Mouse (Mus musculus): ENCODE measurements around the gene Crb1. TPM values are rescaled to one million over a fixed set of nuclear protein-coding genes. Genes with fewer than 3 reads are reported as not detected.
"Not testable (repeated sequence)": the region's sequence is repeated elsewhere in the genome, so short reads cannot be mapped to it uniquely, and the experiment has no call there.

Gene Crb1
- total RNA-seq, 2 experiments from 2014 or later = 0.45 to 0.58 TPM

DNA sequence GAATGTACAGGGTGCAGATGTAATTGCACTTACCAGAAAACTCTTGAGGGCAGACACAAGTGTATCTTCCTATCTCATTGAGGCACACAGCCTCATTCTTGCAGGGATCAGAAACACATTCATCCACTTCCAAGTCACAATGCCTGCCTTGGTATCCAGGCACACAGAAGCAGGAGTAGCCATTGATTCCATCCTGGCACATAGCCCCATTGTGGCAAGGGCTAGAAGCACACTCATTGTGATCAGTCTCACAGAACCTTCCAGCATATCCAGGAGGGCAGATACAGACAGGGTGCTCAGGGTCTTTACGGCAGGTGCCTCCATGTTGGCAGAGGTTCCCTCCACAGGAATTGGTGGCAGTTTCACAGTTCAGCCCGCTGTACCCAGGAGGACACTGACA, 39.9 kb downstream of the Crb1 start:
- no peak for DNase-seq (ENCODE audit: low spot score in 2 of 2)

GRCm38 (mm10) chr1:139328811-139329210, 48.1 kb downstream of the Crb1 start:
- DNase-seq (ENCODE audit: low spot score in 2 of 2) = no peak

DNA sequence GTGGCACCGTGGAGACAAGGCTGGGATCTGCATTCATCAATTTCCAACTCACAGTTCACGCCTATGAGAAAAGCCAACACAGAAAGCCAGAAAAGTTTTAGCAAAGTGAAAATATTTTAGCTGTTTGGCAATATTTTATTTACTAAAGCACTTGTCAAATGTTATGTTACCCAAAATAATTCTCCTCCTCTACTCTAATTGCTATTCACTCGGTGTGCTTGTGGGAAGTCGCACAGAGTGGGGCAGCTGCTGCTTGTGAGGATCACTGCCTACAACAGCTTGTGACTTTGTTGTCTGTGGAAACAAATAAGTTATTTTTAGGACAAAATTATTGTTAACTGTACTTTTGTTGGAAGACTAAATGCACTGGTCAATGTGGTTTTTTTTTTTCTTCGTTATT, 48.6 kb downstream of the Crb1 start:
- DNase-seq (ENCODE audit: low spot score in 2 of 2) = peak in 1 of 2 experiments; percentile 67

DNA sequence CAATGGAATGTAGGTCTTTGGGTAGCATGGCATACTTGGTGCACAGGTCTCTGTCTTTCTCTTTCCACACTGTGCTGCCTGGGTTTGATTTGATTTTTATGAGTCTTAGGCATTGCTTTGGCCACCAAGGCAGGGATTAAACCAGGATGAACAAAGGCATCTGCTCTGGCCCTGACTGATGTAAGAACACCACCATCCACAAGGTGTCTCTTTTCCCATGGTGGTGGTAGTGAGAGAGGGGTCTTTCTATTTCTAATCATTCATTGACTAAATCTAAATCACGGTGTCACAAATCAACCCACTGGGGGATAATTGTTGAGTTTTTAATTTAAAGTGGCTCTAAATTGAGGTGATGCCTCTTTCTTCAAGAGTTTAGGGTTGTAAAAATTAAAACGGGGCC, 51.5 kb downstream of the Crb1 start:
- DNase-seq (ENCODE audit: low spot score in 2 of 2) = no peak

DNA sequence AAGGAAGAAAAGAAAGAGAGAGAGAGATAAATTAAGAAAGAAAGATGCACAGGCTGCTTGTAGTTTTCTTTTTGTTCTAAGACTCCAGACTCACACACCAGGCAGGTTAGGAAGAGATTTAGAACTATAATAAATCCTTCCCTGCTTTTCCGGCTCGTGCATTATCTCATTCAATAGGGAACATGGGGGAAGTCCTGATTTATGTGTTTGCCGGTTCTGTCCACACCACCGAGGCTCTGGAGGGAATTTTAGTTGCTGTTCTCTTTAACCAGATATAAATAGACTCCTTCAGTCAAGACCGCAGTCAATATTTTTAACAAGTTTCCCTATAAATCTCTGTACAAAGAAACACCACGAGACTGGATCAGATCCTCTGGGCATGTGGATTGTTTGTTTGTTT, 57.1 kb downstream of the Crb1 start:
- no peak for DNase-seq (ENCODE audit: low spot score in 2 of 2)

DNA sequence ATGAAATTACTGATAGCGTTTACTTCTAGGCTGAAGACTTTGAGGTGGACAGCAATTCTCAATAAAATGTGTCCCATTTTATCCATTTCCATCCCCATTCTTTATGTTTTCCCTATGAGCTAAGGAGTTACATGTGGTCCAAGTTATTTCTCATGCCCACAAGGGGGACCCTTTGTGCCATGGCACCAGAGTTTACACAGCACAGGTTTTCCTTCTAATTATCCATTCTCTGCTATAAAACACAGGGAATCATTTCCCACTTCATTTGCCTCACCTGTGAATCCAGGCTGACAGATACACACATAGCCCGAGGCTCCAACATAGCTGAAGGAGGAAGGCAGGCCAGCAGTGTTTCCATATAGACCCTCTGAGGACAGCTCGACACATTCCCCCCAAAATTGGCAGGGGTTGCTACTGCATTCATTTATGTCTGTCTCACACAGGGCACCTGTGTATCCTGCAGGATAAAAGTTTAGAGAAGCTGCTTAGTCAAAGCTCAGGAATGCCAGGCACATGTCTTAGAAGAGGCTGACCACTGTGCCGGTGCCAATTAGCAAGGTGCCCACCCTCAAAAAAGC, 62.5 kb downstream of the Crb1 start:
- DNase-seq (ENCODE audit: low spot score in 2 of 2) = peak in 1 of 2 experiments; percentile 22

- DNase-seq (ENCODE audit: low spot score in 2 of 2) = no peak
Measured at GRCm38 (mm10) chr1:139308915-139309314, 68.0 kb downstream of the Crb1 start.

GRCm38 (mm10) chr1:139302519-139302918, 74.4 kb downstream of the Crb1 start:
- not testable (repeated sequence) for DNase-seq (ENCODE audit: low spot score in 2 of 2)

- no peak for DNase-seq (ENCODE audit: low spot score in 2 of 2)
Measured at GRCm38 (mm10) chr1:139301830-139302229, 75.1 kb downstream of the Crb1 start.

- DNase-seq (ENCODE audit: low spot score in 2 of 2) = no peak
Measured at GRCm38 (mm10) chr1:139292023-139292422, 84.9 kb downstream of the Crb1 start.

DNA sequence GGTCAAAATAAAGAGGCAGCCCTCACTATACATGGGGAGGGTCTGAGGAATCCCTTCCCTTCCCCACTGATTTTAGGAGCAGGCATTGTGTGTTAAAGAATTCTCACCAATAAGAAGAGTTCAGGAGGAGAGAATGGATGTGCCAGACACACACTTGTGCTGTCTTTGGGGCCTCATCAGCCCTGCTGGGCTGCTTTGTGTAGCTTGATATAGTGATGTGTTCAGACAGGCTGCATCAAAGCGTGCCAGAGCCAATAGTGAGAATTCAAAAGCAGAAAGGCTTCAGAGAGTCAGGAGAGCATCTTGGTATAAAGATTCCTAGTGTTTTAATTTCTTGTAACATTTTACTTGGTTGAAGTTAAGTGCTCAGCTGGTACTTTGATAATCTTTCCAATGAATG, 85.3 kb downstream of the Crb1 start:
- DNase-seq (ENCODE audit: low spot score in 2 of 2) = no peak

GRCm38 (mm10) chr1:139276619-139277320, 100.1 kb downstream of the Crb1 start:
- DNase-seq (ENCODE audit: low spot score in 2 of 2) = no peak

DNA sequence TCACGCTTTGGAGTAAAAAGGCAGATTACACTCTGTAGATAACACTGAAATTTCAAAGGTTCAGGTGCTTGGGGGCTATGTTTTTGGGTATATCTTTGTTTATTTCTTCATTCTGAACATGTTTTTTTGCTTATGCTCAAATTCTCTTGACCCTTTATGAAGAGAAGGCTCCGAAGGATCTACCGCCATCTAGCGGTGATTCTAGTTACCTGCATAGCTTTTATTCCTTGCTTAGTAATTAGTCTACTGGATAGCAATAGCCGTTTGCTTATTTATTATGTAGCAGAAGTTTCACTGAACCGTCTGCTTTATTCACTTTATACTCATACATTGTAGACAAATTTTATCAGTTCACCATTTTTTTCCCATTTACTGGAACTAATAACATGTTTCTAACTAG, 109.1 kb downstream of the Crb1 start:
- peak; percentile 19 to 83 for DNase-seq (ENCODE audit: low spot score in 2 of 2)

DNA sequence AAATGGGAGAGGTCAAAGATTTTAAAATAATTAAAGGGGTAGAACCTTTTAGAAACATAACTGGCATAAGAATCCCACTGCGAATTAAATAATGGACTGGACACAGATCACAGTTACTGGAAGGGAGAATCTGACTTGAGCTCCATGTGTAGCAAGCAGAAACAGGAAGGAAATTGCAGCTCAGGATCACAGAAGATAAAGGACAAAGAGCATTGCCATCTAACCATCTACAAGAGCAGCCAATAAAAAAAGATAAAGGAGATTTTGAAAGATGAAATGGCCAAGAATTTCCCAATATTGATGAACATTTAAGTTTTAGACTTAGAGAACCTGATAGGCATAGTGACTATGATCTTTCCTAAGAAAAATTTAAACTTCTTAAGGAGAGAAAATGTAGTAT, 112.7 kb downstream of the Crb1 start:
- no peak for DNase-seq (ENCODE audit: low spot score in 2 of 2)

DNA sequence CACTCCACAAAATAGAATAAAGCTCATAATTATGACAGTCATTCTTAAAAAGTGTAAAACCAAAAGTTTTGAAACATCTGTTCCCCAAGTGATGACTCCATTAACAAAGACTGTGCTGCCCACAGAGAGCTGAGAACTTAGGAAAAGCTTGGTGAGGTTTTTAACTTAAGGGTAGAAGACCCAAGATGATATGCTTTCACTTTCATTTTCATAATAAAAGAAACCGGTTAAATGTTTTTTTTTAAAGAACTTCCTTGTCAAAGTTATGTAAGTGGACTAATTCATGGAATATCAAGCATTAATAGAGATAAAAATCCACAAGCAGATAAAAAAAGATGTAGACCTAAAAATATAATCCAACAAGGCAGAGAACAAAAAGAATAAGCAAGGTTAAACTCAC, 113.7 kb downstream of the Crb1 start:
- no peak for DNase-seq (ENCODE audit: low spot score in 2 of 2)

DNA sequence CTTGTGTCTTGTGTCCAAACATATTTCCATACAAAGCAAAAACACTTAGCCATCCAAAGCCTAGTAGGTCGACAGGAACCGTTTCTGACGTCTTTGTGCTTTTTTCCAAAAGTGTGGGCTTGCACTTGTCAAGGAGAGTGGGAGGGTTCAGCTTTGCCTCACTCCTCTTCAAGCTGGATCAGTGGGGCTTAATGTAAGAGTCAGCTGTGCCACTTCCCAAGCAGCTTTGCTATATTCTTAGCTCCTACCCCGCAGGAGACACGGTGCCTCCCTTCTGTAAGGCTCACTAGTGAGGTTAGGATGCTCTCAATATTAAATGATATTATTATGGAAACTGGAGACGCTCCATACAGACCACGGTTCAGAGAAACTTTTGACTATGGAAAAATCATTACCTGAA, 121.3 kb downstream of the Crb1 start:
- no peak for DNase-seq (ENCODE audit: low spot score in 2 of 2)

GRCm38 (mm10) chr1:139252041-139252440, 124.9 kb downstream of the Crb1 start:
- DNase-seq (ENCODE audit: low spot score in 2 of 2) = no peak

DNA sequence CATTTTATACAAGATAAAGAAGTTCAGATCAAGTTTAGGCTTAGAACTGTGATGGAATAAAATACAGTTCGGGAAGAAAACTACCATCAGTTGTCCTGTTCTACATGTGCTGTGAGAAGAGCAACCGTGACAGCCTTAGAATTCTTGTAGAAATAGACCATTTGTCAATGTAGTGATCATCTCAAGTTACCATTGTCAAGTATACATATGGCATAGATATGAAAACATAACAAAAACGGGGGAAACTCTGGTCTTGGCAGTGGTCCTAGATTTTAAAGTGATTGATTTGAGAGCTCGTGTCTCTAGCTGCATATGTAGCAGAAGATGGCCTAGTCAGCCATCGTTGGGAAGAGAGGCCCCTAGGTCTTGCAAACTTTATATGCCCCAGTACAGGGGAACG, 127.7 kb downstream of the Crb1 start:
- no peak for DNase-seq (ENCODE audit: low spot score in 2 of 2)

DNA sequence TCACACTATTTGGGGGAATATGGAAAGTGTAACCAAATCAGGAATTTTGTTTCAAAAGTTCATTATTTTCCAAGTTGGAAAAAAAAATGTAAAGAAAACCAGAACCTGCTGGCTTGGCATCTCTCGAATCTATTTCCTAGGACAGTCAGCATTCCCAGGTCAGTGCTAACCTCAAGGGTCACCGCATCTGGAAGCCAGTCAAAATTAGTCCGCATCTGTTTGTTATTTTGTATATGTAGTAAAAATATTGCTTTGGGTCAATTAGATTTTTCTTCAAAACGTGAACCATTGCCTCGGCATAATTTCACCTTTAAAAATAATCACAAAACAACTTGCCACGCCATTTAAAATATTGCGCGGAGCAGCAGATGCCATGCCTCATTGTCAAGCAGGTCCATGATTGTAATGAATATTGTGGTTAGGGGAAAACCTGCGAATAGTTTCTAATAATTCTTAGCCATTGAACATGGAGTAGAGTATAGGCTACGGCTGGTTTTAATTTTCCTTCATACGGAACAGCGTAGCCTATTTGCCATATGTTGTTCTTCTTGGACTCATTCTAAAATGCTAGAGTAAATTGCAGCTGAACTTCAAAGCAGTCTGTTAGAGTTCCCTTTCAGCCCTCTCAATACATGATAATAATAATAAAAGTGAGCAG, 130.0 kb downstream of the Crb1 start:
- DNase-seq (ENCODE audit: low spot score in 2 of 2) = no peak

DNA sequence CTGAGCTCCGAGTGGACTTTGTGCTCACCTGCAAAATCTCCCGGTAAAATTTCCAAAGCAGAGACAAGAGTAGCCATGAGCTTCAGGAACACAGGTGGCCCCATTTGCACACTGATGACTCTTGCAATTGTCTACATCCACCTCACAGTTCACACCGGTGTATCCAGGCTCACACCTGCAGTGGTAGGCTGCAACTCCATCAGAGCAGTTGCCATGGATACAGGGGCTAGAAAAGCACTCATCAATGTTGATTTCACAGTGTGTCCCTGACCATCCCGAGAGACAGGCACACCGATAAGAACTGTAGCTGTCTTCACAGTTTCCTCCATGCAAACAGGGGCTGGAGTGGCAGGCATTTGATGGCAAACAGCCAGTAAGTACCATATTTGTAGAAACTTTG, 140.1 kb downstream of the Crb1 start:
- no peak for DNase-seq (ENCODE audit: low spot score in 2 of 2)

GRCm38 (mm10) chr1:139234611-139235568, 142.0 kb downstream of the Crb1 start:
- no peak for DNase-seq (ENCODE audit: low spot score in 2 of 2)

Data from layer of hippocampus, postnatal 14 days (tissue).